Mouse (Mus musculus): ENCODE data around the gene Endod1.

Endod1 gene

DNA sequence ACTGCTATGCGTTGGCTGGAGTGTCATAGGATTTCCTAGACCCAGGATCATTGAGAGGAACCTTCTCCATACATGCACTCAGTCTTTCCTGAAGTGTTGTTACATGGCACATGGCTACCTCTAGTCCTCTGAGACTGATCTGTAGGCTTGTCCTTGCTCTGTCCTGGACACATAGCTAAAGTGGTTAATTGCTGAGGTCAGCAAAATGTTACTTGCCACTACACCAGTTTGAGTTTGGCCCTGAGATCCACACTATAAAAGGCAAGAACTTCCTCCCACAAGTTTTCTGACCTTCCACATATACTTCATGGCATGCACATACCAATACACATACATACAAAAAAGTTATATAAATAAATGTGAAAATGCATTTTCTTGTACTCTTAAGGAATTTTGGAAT lies 64.7 kb downstream of the Endod1 start:
- no peak for DNase-seq (ENCODE audit: low spot score)

DNA sequence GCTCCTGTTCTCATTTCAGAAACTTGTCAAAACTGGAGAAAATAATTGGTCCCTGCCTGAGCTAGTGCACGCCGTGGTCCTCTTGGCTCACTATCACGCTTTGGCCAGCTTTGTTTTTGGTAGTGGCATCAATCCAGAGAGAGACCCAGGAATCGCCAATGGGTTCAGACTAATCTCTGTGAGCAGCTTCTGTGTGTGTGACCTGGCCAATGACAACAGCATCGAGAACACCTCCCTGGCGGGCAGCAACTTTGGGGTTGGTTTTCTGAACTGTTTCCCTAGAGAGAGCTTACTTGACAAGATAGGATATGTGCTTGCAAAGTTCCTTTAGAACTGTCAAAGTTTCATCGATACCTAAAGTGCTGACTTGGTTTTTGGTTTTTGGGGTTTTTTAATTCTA lies 66.8 kb downstream of the Endod1 start:
- no peak for DNase-seq (ENCODE audit: low spot score)

DNA sequence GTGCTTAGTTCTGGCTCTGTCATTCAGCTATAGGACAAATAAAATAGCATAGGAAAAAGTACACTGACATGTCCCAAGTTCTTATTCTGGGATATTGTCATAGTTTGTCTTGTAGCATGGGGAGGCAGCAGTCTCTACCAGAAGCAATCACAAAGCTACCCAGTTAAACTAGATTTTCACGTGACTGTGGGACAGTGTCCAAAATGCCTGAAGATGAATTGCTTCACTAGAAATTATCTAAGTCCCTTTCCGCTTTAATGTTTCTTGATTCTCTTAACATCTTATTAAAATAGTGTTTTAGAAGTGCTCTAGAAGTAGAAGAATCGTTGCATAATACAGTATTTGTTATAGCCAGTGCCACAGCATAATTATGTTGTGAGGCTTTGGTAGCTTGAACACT lies 67.3 kb downstream of the Endod1 start:
- no peak for DNase-seq (ENCODE audit: low spot score)

DNA sequence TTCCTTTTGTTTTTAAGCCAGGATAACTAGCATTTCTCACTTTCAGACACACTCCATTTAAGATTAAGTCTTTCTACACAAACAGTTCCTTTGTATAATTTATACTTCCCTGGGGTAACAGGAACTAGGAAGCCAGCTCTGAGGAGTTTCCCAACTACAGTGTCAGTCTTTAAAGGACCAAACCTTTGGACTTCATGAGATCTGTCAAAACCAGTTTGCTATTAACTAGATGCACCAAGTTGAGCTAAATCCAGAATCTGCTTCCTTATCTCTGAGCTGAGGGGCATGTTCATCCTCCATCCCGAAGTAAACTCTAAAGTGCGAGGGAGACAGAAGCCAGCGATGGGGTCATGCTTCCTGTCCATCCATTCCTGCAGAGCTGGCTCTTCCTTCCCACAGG lies 74.0 kb downstream of the Endod1 start:
- no peak for DNase-seq (ENCODE audit: low spot score)

DNA sequence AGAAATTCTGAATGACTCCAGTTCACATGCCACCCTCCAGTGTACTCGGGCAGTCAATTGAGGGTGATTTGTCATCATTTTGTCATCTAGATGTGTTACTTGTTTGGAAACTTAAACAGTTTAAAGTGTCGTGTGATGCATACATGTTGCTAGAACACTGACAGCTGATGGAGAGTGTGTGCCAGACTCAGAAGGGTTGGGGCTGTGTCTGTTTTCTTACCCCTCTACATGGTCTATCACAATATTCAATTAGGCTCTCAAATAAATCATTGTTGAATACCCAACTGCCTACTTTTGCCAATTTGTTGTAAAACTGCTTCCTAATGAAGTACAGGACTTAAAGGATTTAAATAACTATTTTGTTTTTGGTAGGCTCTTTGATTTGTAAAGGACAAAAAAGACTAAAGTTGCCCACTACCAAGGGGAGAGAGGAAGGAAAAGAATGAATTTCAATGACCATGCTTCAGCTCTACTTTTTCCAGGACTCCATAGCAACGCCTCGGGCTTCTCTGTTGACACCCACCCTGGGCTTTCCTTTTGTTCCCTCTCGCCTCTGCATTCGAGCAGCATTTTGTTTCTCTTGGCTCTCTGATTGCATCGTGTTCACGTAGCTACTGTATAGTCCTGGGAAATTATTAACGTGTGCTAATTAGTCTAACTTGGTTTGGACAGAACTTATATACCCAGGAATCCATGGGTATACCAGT lies 76.9 kb downstream of the Endod1 start:
- peak; percentile 11 for DNase-seq (ENCODE audit: low spot score)

All from embryo, embryonic 10 days (tissue).